Mouse (Mus musculus) left cerebral cortex, adult 11 months (tissue): ENCODE measurements around the gene Coch.
"Not testable (repeated sequence)": the region's sequence is repeated elsewhere in the genome, so short reads cannot be mapped to it uniquely, and the experiment has no call there.

Experiments
- DNase-seq: peaks from one replicate; pipeline ENCODE4 v3.0.0; 2022; ENCODE audit warnings: low spot score

Coch gene

GRCm38 (mm10) chr12:51593229-51594029 lies at the start of gene Coch:
Gene Coch (plus strand): TSS chr12:51593341.
- no peak for DNase-seq

- DNase-seq, result no peak
Observed at GRCm38 (mm10) chr12:51543402-51543960, 49.7 kb upstream of the Coch start.

GRCm38 (mm10) chr12:51555041-51555440 lies 38.1 kb upstream of the Coch start:
- no peak for DNase-seq

GRCm38 (mm10) chr12:51561416-51561815 lies 31.7 kb upstream of the Coch start:
- DNase-seq, result no peak

GRCm38 (mm10) chr12:51567225-51567624 lies 25.9 kb upstream of the Coch start:
- DNase-seq, result no peak

- DNase-seq, result no peak
Observed at GRCm38 (mm10) chr12:51569472-51569871, 23.7 kb upstream of the Coch start.

- no peak for DNase-seq
Observed at GRCm38 (mm10) chr12:51569944-51570343, 23.2 kb upstream of the Coch start.

GRCm38 (mm10) chr12:51572651-51573050 lies 20.5 kb upstream of the Coch start:
- DNase-seq, result no peak

GRCm38 (mm10) chr12:51577816-51578215 lies 15.3 kb upstream of the Coch start:
- not testable (repeated sequence) for DNase-seq

- DNase-seq, result no peak
Observed at GRCm38 (mm10) chr12:51589263-51589662, 3.9 kb upstream of the Coch start.

GRCm38 (mm10) chr12:51591921-51592320 lies 1.2 kb upstream of the Coch start:
- DNase-seq, result no peak

- DNase-seq, result no peak
Observed at GRCm38 (mm10) chr12:51592888-51593228, 283 bp upstream of the Coch start.

GRCm38 (mm10) chr12:51594030-51594470 lies 909 bp downstream of the Coch start:
- DNase-seq, result no peak

GRCm38 (mm10) chr12:51603306-51603705 lies 10.2 kb downstream of the Coch start:
- DNase-seq, result no peak

GRCm38 (mm10) chr12:51606138-51606537 lies 13.0 kb downstream of the Coch start:
- DNase-seq, result no peak

GRCm38 (mm10) chr12:51612361-51612760 lies 19.2 kb downstream of the Coch start:
- DNase-seq, result no peak

- no peak for DNase-seq
Observed at GRCm38 (mm10) chr12:51620572-51620971, 27.4 kb downstream of the Coch start.

GRCm38 (mm10) chr12:51621161-51621560 lies 28.0 kb downstream of the Coch start:
- DNase-seq, result no peak

GRCm38 (mm10) chr12:51622670-51623365 lies 29.7 kb downstream of the Coch start:
- DNase-seq, result no peak

- no peak for DNase-seq
Observed at GRCm38 (mm10) chr12:51623366-51623694, 30.2 kb downstream of the Coch start.

GRCm38 (mm10) chr12:51633481-51633880 lies 40.3 kb downstream of the Coch start:
- no peak for DNase-seq

- no peak for DNase-seq
Observed at GRCm38 (mm10) chr12:51636260-51636659, 43.1 kb downstream of the Coch start.
